Mouse (Mus musculus): ENCODE measurements around the gene Olfr1369-ps1. TPM values are rescaled to one million over a fixed set of nuclear protein-coding genes. Genes with fewer than 3 reads are reported as not detected.
"Not testable (repeated sequence)": the region's sequence is repeated elsewhere in the genome, so short reads cannot be mapped to it uniquely, and the experiment has no call there.

The Olfr1369-ps1 gene
- not detected for polyA plus RNA-seq (2012; fragmentation: generic; extraction: Trizol)
- long read RNA-seq, experiment 1: 0 reads
- long read RNA-seq, experiment 2: 0 reads

- H3K79me3 ChIP-seq (ENCODE audit: low read depth); H3ac ChIP-seq (ENCODE audit: control insufficient read depth, insufficient read length, low read depth); H3K36me3 ChIP-seq (ENCODE audit: control insufficient read depth, insufficient read depth); H3K4me3 ChIP-seq (ENCODE audit: insufficient read depth, poor library complexity, severe bottlenecking); H3K79me2 ChIP-seq (ENCODE audit: control insufficient read depth, insufficient read depth); H3K27me3 ChIP-seq (ENCODE audit: control insufficient read depth, insufficient read depth, insufficient read length): not testable (repeated sequence)
Measured at GRCm38 (mm10) chr13:21111183-21111582, at the start of gene Olfr1369-ps1. TSS of gene Olfr1369-ps1 (plus strand) at chr13:21111483.

- TF ChIP-seq MYOD1 (IDR thresholded peaks at IDR 0.05; ENCODE audit: control insufficient read depth, insufficient read length, low read depth) (no peak), CTCF (IDR thresholded peaks at IDR 0.05; ENCODE audit: control insufficient read depth, insufficient read depth, insufficient read length) (no peak), FOSL1 (IDR thresholded peaks at IDR 0.05; ENCODE audit: insufficient read depth, low read length, poor library complexity, severe bottlenecking) (no peak), USF1 (IDR thresholded peaks at IDR 0.05; ENCODE audit: low read depth) (no peak), MYOG (IDR thresholded peaks at IDR 0.05; ENCODE audit: control insufficient read depth, extremely low read depth, insufficient read length) (no peak), MAX (IDR thresholded peaks at IDR 0.05) (no peak), CEBPB (IDR thresholded peaks at IDR 0.05; ENCODE audit: low read depth) (no peak)
- no peak overlapping the region for H3ac ChIP-seq (ENCODE audit: control insufficient read depth, insufficient read length, low read depth)
- no peak overlapping the region for H3K4me3 ChIP-seq (ENCODE audit: insufficient read depth, poor library complexity, severe bottlenecking)
- H3K79me2 ChIP-seq (ENCODE audit: control insufficient read depth, insufficient read depth): no peaks in the 10 kb centered on the region
- H3K79me3 ChIP-seq (ENCODE audit: low read depth): no peaks in the 10 kb centered on the region
- H3K36me3 ChIP-seq (ENCODE audit: control insufficient read depth, insufficient read depth): no peaks in the 10 kb centered on the region
- H3K27me3 ChIP-seq (ENCODE audit: control insufficient read depth, insufficient read depth, insufficient read length): no peaks in the 10 kb centered on the region
Measured at GRCm38 (mm10) chr13:21066021-21066420, 45.3 kb upstream of the Olfr1369-ps1 start.

GRCm38 (mm10) chr13:21074847-21075246, 36.4 kb upstream of the Olfr1369-ps1 start, which contains the start of gene Olfr1370:
TSS of gene Olfr1370 (minus strand) at chr13:21074947.
- Histone ChIP-seq H3K36me3 (ENCODE audit: control insufficient read depth, insufficient read depth) (no peaks in the 10 kb centered on the region), H3K79me2 (ENCODE audit: control insufficient read depth, insufficient read depth) (no peaks in the 10 kb centered on the region), H3K27me3 (ENCODE audit: control insufficient read depth, insufficient read depth, insufficient read length) (no peaks in the 10 kb centered on the region), H3ac (ENCODE audit: control insufficient read depth, insufficient read length, low read depth) (no peak within 1 kb of the TSS), H3K4me3 (ENCODE audit: insufficient read depth, poor library complexity, severe bottlenecking) (no peak within 1 kb of the TSS), H3K79me3 (ENCODE audit: low read depth) (no peaks in the 10 kb centered on the region)
- TF ChIP-seq MAX (IDR thresholded peaks at IDR 0.05) (no peak), USF1 (IDR thresholded peaks at IDR 0.05; ENCODE audit: low read depth) (no peak), CEBPB (IDR thresholded peaks at IDR 0.05; ENCODE audit: low read depth) (no peak), CTCF (IDR thresholded peaks at IDR 0.05; ENCODE audit: control insufficient read depth, insufficient read depth, insufficient read length) (no peak), MYOG (IDR thresholded peaks at IDR 0.05; ENCODE audit: control insufficient read depth, extremely low read depth, insufficient read length) (no peak), MYOD1 (IDR thresholded peaks at IDR 0.05; ENCODE audit: control insufficient read depth, insufficient read length, low read depth) (no peak), FOSL1 (IDR thresholded peaks at IDR 0.05; ENCODE audit: insufficient read depth, low read length, poor library complexity, severe bottlenecking) (no peak)

- TF ChIP-seq CEBPB (IDR thresholded peaks at IDR 0.05; ENCODE audit: low read depth) (no peak), MYOD1 (IDR thresholded peaks at IDR 0.05; ENCODE audit: control insufficient read depth, insufficient read length, low read depth) (no peak), MAX (IDR thresholded peaks at IDR 0.05) (no peak), USF1 (IDR thresholded peaks at IDR 0.05; ENCODE audit: low read depth) (no peak), FOSL1 (IDR thresholded peaks at IDR 0.05; ENCODE audit: insufficient read depth, low read length, poor library complexity, severe bottlenecking) (no peak), MYOG (IDR thresholded peaks at IDR 0.05; ENCODE audit: control insufficient read depth, extremely low read depth, insufficient read length) (no peak)
- H3K27me3 ChIP-seq (ENCODE audit: control insufficient read depth, insufficient read depth, insufficient read length): no peaks in the 10 kb centered on the region
- no peak overlapping the region for H3ac ChIP-seq (ENCODE audit: control insufficient read depth, insufficient read length, low read depth)
- no peaks in the 10 kb centered on the region for H3K79me2 ChIP-seq (ENCODE audit: control insufficient read depth, insufficient read depth)
- no peaks in the 10 kb centered on the region for H3K36me3 ChIP-seq (ENCODE audit: control insufficient read depth, insufficient read depth)
- no peak overlapping the region for H3K4me3 ChIP-seq (ENCODE audit: insufficient read depth, poor library complexity, severe bottlenecking)
- no peaks in the 10 kb centered on the region for H3K79me3 ChIP-seq (ENCODE audit: low read depth)
Measured at GRCm38 (mm10) chr13:21082686-21083085, 28.6 kb upstream of the Olfr1369-ps1 start.

GRCm38 (mm10) chr13:21109759-21110158, 1.5 kb upstream of the Olfr1369-ps1 start:
- no peaks in the 10 kb centered on the region for H3K79me3 ChIP-seq (ENCODE audit: low read depth)
- H3K4me3 ChIP-seq (ENCODE audit: insufficient read depth, poor library complexity, severe bottlenecking): no peak overlapping the region
- H3K27me3 ChIP-seq (ENCODE audit: control insufficient read depth, insufficient read depth, insufficient read length): no peaks in the 10 kb centered on the region
- no peak overlapping the region for H3ac ChIP-seq (ENCODE audit: control insufficient read depth, insufficient read length, low read depth)
- TF ChIP-seq FOSL1 (IDR thresholded peaks at IDR 0.05; ENCODE audit: insufficient read depth, low read length, poor library complexity, severe bottlenecking): no peak
- no peak for TF ChIP-seq CEBPB (IDR thresholded peaks at IDR 0.05; ENCODE audit: low read depth)
- no peak for TF ChIP-seq USF1 (IDR thresholded peaks at IDR 0.05; ENCODE audit: low read depth)
- no peak for TF ChIP-seq MYOD1 (IDR thresholded peaks at IDR 0.05; ENCODE audit: control insufficient read depth, insufficient read length, low read depth)
- TF ChIP-seq CTCF (IDR thresholded peaks at IDR 0.05; ENCODE audit: control insufficient read depth, insufficient read depth, insufficient read length): no peak
- no peak for TF ChIP-seq MAX (IDR thresholded peaks at IDR 0.05)
- no peak for TF ChIP-seq MYOG (IDR thresholded peaks at IDR 0.05; ENCODE audit: control insufficient read depth, extremely low read depth, insufficient read length)
- no peaks in the 10 kb centered on the region for H3K79me2 ChIP-seq (ENCODE audit: control insufficient read depth, insufficient read depth)
- H3K36me3 ChIP-seq (ENCODE audit: control insufficient read depth, insufficient read depth): no peaks in the 10 kb centered on the region

GRCm38 (mm10) chr13:21110441-21110840, 842 bp upstream of the Olfr1369-ps1 start:
- TF ChIP-seq CTCF (IDR thresholded peaks at IDR 0.05; ENCODE audit: control insufficient read depth, insufficient read depth, insufficient read length) (no peak), MYOD1 (IDR thresholded peaks at IDR 0.05; ENCODE audit: control insufficient read depth, insufficient read length, low read depth) (no peak), CEBPB (IDR thresholded peaks at IDR 0.05; ENCODE audit: low read depth) (no peak), MYOG (IDR thresholded peaks at IDR 0.05; ENCODE audit: control insufficient read depth, extremely low read depth, insufficient read length) (no peak), USF1 (IDR thresholded peaks at IDR 0.05; ENCODE audit: low read depth) (no peak), MAX (IDR thresholded peaks at IDR 0.05) (no peak), FOSL1 (IDR thresholded peaks at IDR 0.05; ENCODE audit: insufficient read depth, low read length, poor library complexity, severe bottlenecking) (no peak)
- no peak overlapping the region for H3ac ChIP-seq (ENCODE audit: control insufficient read depth, insufficient read length, low read depth)
- H3K79me3 ChIP-seq (ENCODE audit: low read depth): no peaks in the 10 kb centered on the region
- no peaks in the 10 kb centered on the region for H3K36me3 ChIP-seq (ENCODE audit: control insufficient read depth, insufficient read depth)
- H3K4me3 ChIP-seq (ENCODE audit: insufficient read depth, poor library complexity, severe bottlenecking): no peak overlapping the region
- no peaks in the 10 kb centered on the region for H3K27me3 ChIP-seq (ENCODE audit: control insufficient read depth, insufficient read depth, insufficient read length)
- no peaks in the 10 kb centered on the region for H3K79me2 ChIP-seq (ENCODE audit: control insufficient read depth, insufficient read depth)
